Mouse (Mus musculus) liver, embryonic 16.5 days (tissue): ENCODE measurements at regions not wholly inside any gene's neighbourhood (a gene's known extent, or its start where the extent isn't known, plus 50 kb on each side); places are given as distances from the start of the nearest gene placed in this dataset.

ENCODE experiments used
- ATAC-seq: fragments of 200-750 bp; cut with Nextera tagmentation; 2 replicates; pipeline ENCODE4 v1.8.0; 2017; ENCODE audit warnings: low read depth, mild to moderate bottlenecking, moderate number of reproducible peaks, moderate library complexity
- H3K27ac ChIP-seq: fragments of 300-500 bp; sonication (generic); 2 replicates; pipeline ENCODE4 v1.5.1; 2014; ENCODE audit warnings: mild to moderate bottlenecking, low read length
- H3K27me3 ChIP-seq: fragments of 300-500 bp; sonication (generic); 2 replicates; pipeline ENCODE4 v1.6.1; 2014; ENCODE audit warnings: low read depth, low read length, mixed read lengths; ENCODE audit not compliant: control insufficient read depth, insufficient read depth
- H3K36me3 ChIP-seq: fragments of 300-500 bp; sonication (generic); 2 replicates; pipeline ENCODE4 v1.6.1; 2014; ENCODE audit warnings: mild to moderate bottlenecking; ENCODE audit not compliant: control insufficient read depth, insufficient read depth
- H3K4me1 ChIP-seq: fragments of 300-500 bp; sonication (generic); 2 replicates; pipeline ENCODE4 v1.6.1; 2014; ENCODE audit warnings: low read depth, low read length, mixed read lengths; ENCODE audit not compliant: control insufficient read depth
- H3K4me2 ChIP-seq: fragments of 300-500 bp; sonication (generic); 2 replicates; pipeline ENCODE4 v1.6.1; 2014; ENCODE audit warnings: low read depth, low read length, mixed read lengths
- H3K4me3 ChIP-seq: fragments of 300-500 bp; sonication (generic); 2 replicates; pipeline ENCODE4 v1.5.1; 2014; ENCODE audit warnings: low read depth, mild to moderate bottlenecking, low read length
- H3K9ac ChIP-seq: fragments of 300-500 bp; sonication (generic); 2 replicates; pipeline ENCODE4 v1.6.1; 2014; ENCODE audit warnings: low read depth, low read length
- H3K9me3 ChIP-seq: fragments of 300-500 bp; sonication (generic); replicated peaks from 2 replicates; pipeline ENCODE4 v1.6.1; 2016; ENCODE audit warnings: low read length; ENCODE audit not compliant: control insufficient read depth
- WGBS: fragments of 180-500 bp; shearing (Covaris S2); extraction: QIAGEN DNeasy Blood & Tissue Kit; methylation state at CpG from one replicate; pipeline ENCODE4 v1.1.7; 2014; ENCODE audit not compliant: insufficient replicate concordance; 5-methylcytosine and 5-hydroxymethylcytosine counted together

DNA sequence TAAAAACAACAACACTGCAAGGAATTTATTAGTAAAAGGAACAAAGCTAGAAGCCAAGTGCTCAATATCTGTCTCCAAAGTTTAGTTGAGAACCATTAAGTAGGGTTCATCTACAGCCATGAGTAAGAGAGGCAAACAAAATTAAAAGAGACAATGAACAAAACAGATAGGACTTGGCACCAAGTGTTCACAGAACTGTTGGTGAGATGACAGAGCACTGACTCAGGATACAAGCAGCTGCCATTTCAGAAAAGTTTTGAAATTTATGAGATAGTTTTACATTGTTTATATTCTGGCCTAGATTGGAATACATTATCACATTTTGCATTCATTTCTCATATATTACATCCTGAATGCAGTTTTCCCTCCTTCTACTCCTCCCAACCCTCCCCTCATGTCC, 60.4 kb upstream of the Mbnl1 start:
- no peak for ATAC-seq
- Histone ChIP-seq H3K9ac (no peak overlapping the region), H3K4me3 (no peak overlapping the region), H3K4me1 (peaks cover 6% of the 10 kb centered on the region), H3K9me3 (no peaks in the 10 kb centered on the region), H3K36me3 (no peaks in the 10 kb centered on the region), H3K27ac (no peak overlapping the region), H3K4me2 (no peak overlapping the region), H3K27me3 (no peaks in the 10 kb centered on the region)

DNA sequence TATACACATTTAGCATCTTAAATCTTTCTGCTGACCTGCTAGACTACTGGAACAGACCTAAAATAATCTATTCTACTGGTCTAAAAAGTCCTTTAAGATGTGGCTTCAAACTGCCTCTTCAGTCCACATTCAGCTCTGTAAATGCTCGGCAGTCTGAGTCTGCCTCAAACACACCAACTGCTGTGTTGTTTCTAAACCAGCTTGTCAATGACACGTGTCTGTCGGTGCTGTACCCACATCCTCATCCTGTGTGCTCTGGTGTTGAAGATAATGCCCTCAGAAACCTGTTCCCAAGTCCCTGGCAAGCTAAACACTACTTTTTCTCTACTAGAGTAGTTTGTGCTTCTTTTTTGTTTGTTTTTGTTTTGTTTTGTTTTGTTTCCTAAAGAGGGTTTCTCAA, 58.9 kb upstream of the Mbnl1 start:
- Histone ChIP-seq H3K9me3 (no peaks in the 10 kb centered on the region), H3K36me3 (no peaks in the 10 kb centered on the region), H3K4me1 (peaks cover 11% of the 10 kb centered on the region), H3K4me2 (no peak overlapping the region), H3K27me3 (no peaks in the 10 kb centered on the region), H3K27ac (no peak overlapping the region), H3K4me3 (no peak overlapping the region), H3K9ac (no peak overlapping the region)
- WGBS = 9% methylated on average over 3 of the region's 3 CpGs
- peak; percentile 57 for ATAC-seq

DNA sequence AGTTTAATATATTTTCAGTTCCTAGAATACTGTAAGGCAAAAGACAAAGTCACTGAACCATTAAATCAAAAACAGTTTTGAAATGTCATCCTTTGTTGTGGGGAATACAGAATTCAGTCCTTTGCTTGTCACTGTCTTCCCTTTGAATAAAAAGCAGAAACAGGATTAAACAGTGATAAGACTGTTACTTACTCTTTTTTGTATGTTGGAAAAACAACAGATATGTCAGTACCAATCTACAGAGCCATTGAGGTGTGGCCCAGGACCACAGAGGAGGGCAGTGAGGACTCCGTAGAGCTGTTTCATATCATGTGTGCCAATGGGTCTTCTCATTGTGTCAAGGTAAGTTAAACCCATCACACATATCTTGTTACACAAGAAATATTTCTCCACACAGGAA, 55.6 kb upstream of the Mbnl1 start:
- H3K9me3 ChIP-seq = no peaks in the 10 kb centered on the region
- no peak overlapping the region for H3K9ac ChIP-seq
- no peak overlapping the region for H3K27ac ChIP-seq
- no peak for ATAC-seq
- peaks cover 15% of the 10 kb centered on the region for H3K4me1 ChIP-seq
- H3K4me2 ChIP-seq = no peak overlapping the region
- no peaks in the 10 kb centered on the region for H3K27me3 ChIP-seq
- no peak overlapping the region for H3K4me3 ChIP-seq
- no peaks in the 10 kb centered on the region for H3K36me3 ChIP-seq
- 23% methylated on average over 1 of the region's 1 CpGs for WGBS

DNA sequence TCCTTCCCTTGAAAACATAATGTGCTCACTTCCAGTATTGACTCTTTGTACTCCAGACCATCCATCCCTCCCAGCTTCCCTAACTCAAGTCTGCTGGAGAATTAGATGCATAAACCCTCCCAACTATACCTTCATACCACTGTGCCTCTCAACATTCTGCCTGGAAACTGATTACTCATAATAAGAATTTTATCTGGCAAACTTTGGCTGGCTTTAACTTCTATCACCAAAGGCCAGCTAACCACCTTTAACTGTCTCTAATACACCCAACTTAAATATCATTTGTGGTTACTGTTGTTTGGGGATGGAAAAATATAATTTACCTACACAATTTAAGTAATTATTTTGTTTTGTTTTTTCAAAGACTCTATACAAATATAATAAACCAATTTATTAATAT, 54.0 kb upstream of the Mbnl1 start:
- Histone ChIP-seq H3K27me3 (no peaks in the 10 kb centered on the region), H3K9ac (no peak overlapping the region), H3K4me2 (peak overlapping the region; percentile 12; the same call in 1 of the 2 replicates), H3K36me3 (no peaks in the 10 kb centered on the region), H3K4me1 (peaks cover 15% of the 10 kb centered on the region), H3K4me3 (no peak overlapping the region), H3K9me3 (no peaks in the 10 kb centered on the region), H3K27ac (no peak overlapping the region)
- ATAC-seq = peak; percentile 60

DNA sequence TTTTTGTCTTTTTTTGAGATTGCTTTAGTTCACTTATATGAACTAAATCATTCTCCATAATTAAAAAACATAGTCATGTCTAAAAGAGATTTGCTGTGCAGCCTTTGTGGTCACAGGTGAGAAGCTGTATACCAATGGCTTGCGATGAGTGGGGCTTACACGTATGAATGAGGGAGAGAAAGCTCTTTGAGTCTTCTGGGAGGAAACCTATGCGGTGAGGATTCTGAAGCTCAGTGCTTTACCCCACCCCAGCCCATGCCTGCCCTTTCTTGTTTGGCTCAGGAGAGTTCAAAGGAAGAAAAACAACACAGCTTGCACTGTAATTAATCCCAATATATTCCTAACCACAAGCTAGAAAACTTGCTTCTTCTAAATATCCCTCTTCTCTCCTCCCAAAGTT, 53.4 kb upstream of the Mbnl1 start:
- Histone ChIP-seq H3K9me3 (no peaks in the 10 kb centered on the region), H3K9ac (no peak overlapping the region), H3K36me3 (no peaks in the 10 kb centered on the region), H3K4me2 (no peak overlapping the region), H3K27ac (no peak overlapping the region), H3K4me1 (peaks cover 15% of the 10 kb centered on the region), H3K27me3 (no peaks in the 10 kb centered on the region), H3K4me3 (no peak overlapping the region)
- 66% methylated on average over 3 of the region's 3 CpGs for WGBS
- ATAC-seq = no peak
